Mouse (Mus musculus): Measurements from ENCODE around the gene Apeh.

GRCm38 (mm10) chr9:108111593-108112121 is 17.3 kb upstream of the Apeh start:
- TF ChIP-seq CTCF (IDR thresholded peaks at IDR 0.05; ENCODE audit: borderline replicate concordance, insufficient read depth, low read depth, low read length) = no peak
- TF ChIP-seq POLR2A (IDR thresholded peaks at IDR 0.05; ENCODE audit: borderline replicate concordance, insufficient read depth, low read length) = no peak
